Mouse (Mus musculus) heart, adult 18-20 months (tissue): ENCODE results near the gene Stra8. TPM values are rescaled to one million over a fixed set of nuclear protein-coding genes. Genes with fewer than 3 reads are reported as not detected.

Experiments
- DNase-seq, 2 experiments: peaks; one replicate each; pipeline ENCODE4 v3.0.0; 2021 to 2022; ENCODE audit warnings: mixed read lengths in 1 of 2
- total RNA-seq, 2 experiments: library from RNA; stranded (reverse); gene quantifications; 2 replicates each; pipeline ENCODE4 v1.2.3; 2021

Gene Stra8
- total RNA-seq, 2 experiments from 2014 or later, result not detected

DNA sequence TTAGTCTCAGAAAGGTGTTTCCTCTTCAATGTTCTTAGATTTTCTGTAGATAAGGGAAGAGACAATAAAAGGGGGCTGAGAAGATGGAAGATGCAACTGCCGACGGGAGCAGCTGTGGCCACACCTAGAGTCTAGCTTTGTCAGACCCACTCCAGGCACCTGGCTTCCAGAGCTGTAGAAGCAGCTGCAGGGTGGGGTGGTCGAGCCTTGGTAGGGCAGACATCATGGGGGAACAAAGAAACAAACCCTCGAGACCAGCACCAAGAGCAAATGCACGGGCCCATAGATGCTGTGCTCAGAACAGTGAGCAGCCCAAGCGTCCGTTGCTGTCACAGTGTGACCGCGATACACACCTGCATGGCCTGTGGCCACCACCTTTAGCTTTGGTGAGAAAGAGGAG lies 22.5 kb downstream of the Stra8 start:
- no peak for DNase-seq

DNA sequence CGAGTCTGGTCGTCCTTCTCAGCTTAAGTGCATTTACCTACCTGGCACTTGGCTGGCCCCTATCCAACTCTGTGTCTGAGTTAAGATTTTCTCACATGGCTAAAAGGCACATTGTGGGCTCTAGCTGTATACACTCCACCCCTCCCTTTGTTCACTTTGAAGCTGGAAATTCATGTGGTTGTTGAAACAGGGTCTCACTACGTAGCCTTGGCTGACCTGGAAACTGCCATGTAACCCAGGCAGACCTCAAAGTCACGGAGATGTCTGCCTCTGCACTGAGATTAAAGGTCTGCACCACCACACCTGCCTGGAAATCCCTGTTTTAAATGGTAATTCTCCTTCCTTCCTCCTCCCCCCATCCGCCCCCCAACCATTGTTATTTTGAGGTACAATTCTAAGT lies 23.5 kb downstream of the Stra8 start:
- no peak for DNase-seq

DNA sequence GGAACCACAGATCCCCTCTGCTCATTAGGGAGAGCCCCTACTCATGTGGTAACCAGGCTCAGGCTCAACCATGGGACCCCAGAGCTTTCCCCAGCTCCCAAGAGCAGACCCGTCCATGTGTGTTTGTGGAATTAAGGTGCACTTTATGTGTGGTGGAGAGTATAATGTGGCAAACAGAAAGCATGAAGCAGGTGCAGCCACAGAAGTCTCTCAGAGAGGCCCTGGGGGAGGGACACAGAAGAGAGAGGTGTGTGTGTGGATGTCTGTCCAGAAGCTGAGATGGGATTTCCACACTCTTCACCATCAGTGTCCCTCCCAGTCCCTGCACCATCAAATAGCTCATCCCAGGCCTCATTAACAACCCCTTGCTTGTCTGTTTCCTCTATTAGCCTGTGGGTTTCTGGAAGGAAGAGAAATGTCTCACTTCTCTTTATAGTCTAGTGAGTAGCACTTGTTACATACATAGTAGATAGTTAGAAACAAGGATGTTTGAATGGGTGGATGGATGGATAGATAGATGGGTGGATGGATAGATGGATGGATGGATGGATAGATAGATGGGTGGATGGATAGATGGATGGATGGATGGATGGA lies 26.6 kb downstream of the Stra8 start:
- DNase-seq, result no peak

DNA sequence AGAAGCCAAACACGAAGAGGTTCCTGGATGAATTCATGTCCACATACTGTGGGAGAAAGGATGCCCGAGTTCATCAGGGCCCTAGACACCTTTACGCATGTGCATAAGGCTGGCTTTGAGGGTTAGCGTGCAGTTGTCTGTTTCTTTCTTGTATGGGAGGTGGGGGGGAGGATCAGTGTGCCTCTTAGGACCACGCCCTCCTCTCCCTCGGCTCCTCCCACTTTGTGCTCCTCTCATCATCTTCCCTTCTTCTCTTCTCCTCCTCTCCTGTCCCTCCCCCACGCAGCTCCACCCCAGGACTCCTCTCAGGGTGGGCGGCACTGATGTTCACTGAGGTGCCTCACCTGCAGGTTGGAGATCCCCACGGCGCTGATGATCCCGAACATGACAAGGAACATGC lies 28.5 kb downstream of the Stra8 start:
- no peak for DNase-seq

DNA sequence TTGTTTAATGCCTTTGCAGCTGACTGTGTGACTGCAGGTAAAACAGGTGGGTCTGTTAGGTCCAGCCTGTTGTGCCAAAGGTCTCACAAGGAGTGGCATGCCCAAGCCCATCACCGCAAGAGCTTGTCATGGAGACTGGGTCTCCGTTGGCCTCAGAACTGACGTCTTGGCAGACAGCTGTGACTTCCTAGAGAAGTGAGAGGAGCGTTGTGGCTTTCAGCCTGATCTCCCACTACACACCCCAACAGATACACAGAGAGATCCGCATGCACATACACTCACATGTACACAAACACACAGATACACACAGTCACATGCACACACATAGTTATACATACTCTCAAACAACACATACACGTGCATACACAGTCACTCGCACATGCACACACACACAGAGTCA lies 31.6 kb downstream of the Stra8 start:
- DNase-seq, result no peak

DNA sequence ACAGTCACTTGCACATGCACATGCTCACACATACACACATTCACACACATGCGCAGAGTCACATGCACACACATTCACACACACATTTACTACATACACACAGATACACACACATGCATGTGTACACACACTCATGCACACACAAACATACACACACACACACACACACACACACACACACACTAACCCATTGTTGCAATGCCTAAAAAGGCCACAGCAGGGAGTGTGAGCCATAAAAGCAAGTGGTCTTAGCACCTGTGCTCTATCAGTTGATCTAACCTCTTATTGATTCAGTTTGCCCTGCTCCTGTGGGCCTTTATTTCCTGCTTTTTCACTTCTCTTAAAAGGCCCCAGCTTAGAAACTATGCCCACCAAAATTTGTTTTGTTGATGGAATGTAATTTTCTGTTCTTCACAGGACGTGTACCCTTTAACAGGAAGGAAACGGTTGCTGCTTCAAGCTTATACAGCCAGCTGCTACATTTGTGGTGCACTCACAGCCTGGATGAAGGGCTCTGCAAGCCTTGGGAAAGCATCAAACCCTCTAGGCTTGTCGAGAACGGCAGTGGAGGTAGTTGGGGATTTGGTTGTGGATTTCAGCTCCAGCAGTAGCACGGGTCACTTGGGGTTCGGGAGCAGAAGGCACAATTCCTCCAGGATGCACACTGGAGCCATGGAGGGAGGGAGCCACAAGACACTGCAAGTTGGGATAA lies 32.1 kb downstream of the Stra8 start:
- DNase-seq, result no peak

DNA sequence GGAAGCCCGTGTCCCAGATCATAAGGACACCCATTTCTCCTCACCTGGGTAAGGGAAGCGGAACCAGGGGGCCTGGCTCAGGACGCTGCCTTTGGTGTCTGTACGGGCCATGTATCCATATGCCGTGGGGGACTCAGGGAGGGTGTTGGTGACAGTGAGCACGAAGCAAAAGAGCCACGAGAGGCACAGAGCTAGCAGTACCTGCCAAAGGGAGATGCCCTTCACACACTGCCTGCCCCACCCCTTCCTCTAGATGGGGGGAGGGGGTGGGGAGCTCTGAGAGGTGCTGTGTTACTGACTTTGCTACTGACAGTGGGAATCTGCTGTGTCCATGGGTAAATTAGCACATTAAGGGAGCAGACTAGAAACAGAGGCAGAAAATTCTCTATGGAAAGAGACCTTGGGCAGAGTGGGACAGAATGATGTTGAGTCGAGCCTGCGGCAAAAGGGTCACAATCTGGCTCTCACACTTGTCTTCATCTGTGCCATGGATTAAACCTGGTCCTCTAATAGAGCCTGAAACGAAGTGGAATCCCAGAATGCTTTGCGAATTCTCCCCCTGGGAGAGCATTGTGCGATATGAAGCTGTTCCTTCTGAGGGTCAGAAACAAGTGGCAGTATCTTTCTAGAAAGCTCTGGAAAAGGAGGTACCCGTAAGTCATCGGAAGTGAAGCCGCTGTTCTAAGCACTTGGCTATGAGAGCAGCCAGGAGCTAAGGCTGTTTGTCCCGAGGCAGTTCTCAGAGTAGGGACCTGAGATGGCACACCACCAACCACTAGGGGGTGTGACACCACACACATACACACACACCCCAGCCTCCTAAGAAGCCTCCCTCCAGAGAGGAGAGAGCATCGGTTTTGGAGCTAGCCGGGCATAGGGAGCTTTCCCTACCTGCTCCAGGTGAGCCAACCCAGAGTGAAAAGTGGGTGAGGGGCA lies 35.2 kb downstream of the Stra8 start:
- peak in 1 of 2 experiments; percentile 4 for DNase-seq

DNA sequence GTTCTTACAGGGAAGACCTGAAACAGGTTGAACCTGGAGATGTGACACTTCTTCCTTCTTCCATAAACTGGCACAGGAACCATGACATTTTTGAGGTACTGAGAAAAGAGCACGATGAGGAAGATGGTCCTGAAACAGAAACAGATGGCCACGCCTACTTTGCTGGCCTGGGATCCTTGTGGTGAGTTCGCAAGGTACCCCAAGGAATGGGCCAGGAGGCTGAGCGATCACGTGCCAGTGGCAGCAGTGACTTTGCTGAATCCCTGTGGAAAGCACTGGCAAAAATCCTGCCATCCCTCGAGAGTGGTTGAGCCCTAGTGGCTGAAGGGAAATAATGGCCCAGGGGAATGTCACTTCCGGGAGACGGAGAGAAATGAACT lies 35.9 kb downstream of the Stra8 start:
- no peak for DNase-seq

DNA sequence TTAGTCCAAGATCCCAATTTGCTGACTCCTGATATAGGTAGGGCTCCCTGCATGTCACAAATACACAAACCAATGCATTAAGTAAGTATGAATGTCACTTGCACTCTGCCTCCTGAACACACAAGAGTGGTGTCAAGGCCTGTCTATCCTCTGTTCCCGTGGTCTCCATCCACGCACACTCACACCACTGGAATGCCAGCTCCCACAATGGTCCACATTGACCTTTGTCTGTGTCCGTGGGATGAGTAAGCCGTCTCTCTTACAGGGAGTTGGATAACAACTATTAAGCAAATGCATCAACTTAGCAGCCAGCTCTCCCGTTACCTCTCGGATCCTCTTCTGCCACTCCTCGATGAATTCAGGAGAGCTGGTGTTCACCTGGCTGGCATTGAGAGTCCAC lies 39.2 kb downstream of the Stra8 start:
- no peak for DNase-seq

DNA sequence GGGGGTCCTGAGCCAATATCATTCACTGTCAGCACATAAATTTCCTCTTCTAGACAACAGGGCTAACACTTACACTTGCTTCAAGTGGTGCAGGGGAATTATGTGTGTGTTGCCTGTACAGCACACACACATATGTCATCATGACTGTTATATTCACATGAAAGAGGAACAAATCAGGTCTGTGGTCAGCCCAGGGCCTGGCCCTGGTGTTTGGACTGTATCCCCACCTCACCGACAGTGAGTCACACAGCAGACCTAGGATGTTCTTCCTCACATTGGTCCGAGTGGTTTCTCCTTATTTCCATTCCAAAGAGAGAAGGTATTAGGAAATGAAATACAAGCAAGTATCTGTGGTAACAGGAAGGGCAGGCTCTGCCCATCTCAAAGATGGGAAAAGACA lies 44.6 kb downstream of the Stra8 start:
- DNase-seq, result no peak

DNA sequence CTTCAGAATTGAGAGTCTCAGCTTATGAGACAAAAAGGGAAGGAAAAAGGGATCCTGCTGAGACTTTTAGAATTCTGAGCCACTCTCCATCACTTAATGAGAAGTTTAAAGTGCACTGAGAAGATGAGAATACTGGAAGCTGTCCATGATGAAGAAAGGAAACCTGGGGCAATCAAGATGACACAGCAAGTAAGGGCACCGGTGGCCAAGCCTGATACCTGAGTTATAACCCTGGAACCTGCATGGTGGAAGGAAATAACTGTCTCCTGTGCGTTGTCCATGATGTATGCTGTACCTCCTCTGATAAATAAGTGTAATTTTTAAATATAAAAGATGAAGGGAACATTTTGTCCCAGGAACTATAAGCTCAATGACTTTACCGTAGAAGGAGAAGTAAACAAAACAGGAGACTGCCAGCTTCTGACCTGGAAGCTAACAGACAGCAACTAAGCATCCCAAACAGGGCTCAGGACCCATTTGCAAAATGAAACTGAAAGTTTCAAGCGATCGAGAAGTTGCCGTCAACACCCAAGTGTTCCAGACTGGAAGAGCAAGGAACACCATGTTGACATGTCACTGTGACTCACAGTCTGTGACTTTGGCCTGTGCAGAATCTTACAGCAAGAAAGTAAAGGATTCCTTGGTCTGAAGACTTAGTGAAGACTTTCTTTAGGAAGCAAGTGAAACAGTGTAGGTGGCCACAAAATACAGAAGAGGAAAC lies 46.0 kb downstream of the Stra8 start:
- peak; percentile 8 to 17 for DNase-seq

DNA sequence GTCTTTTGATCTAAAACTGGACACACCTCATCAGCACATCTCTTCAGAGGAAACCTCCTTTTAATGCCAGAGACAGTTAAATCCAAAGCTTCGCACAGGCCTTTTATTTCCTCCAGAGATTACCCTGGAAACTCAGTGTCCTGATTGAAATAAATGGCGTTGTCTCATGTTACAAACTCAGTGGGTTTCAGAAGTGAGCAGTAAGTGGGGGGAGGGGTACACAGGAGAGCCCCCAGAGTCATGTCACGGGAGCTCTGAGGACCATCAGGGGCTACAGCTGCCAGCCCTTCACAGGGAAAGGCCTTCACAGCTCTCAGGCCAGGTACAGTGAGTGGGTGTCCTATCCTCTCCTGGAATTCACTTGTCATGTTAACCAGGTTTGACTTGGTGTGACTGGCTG lies 51.2 kb downstream of the Stra8 start:
- no peak for DNase-seq

DNA sequence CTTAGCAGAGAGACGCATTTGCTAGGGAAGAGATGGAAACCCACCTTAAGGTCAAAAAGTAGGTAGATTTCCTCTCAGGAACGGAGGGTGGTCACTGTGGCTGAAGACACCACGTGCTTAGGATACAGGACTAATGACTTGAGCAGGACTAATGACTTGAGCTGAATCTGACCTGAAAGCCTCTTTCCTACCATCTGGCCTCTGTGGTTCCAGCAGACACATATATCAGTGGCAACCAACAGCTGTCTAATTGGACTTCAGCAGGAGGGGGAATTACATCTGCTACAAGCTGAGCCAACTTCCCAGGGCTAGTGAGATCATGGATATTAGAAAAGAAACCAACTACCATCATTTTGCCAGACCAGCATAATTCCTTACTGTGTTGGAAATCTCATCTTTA lies 59.3 kb downstream of the Stra8 start:
- DNase-seq, result no peak

DNA sequence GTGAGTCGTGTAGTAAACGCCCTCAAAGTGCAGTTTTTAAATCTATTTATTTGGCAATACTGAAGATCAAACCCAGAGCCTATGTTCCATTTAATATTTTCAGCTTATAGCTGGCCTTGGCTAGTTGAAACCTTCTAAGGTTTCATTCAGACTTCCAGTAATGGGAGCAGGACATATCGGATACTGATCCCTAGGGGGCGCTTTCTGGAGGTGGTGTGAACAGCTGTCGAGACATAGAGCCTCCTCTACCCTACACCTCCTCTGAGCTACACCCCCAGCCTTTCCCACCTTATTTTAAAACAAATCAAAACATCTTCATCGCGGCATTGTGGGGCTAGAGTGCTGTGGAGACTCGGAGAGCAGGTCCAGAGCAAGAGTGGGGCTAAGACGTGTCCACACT lies 60.7 kb downstream of the Stra8 start:
- DNase-seq, result no peak

DNA sequence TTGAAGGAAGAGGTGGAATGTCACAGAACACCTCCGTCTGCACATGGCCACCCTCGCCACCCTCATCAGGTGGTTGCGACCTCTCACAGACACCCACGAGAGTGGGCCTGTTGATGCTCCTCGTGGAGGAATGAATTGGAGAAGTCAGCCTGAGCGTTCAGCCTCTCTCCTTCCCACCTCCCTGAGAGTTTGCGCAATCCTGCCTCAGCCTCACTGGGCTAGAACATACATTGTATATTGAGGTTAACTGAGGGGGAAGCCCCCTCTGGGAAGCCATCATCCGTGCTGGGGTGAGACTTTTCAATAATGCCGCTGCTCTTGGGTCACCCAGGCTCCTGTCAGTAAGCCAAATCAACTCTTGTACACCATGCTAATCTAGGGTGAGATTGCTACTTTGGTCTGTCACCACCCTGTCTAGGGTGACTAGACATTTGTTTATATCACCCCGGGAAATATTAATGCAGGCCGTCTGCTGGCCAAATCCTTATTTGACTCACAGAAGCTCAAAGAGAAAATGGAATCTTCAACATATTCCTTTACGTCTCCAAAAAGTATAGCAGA lies 67.2 kb downstream of the Stra8 start:
- no peak for DNase-seq

DNA sequence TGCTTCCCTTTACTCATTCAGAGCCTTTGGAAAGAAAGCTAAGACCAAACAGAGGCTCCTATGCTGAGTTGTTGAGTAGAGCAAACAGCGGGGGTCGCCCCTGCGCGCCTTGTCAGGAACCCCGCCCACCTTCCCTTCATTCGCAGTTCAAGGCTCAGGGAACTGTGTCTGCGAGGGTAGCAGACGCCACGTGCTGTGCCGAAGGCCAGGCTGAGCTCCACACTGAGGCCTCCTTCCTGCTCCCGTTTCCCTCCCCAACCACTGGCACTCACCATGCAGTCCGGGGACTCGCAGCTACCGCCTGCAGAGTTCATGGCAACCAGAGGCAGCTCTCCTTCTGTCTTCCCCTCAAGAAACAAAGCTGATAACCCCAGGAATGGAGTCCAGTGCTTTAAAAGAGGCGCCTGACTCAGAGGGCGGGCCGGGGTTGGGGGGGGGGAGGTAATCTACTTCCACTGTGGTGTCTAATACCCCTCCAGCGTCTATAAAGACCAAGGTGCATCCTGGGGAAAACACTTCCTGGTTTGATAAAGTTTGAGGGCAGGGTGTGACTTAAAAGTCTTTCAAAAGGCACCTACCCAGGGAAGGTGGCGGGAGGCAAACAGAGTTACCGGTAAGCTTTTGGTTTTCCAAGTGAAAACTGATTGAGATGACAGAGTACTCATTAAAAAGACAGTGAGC lies 68.3 kb downstream of the Stra8 start, which contains the start of gene Slc23a4:
Gene Slc23a4 (minus strand): TSS at position 324 of the 681 bp plus-strand sequence.
- DNase-seq, result no peak

Other genes starting within 250 kb of the Stra8 start
- gene Agbl3, start 139.7 kb upstream of the Stra8 start, total RNA-seq, result 1 to 10 TPM; 4.2 to 4.9 TPM
- 10 to 100 TPM; 26.5 to 32.4 TPM for gene Tmem140, start 57.0 kb upstream of the Stra8 start, total RNA-seq
- 1 to 10 TPM; 3.6 to 5.2 TPM for gene Cyren, start 42.1 kb upstream of the Stra8 start, total RNA-seq
- gene Wdr91, start 9.3 kb upstream of the Stra8 start, total RNA-seq, result 10 to 100 TPM; 14.1 to 14.5 TPM
- gene Slc23a4, start 68.2 kb downstream of the Stra8 start, total RNA-seq, result under 1 TPM; 0.17 to 0.51 TPM
- gene Cnot4, start 213.6 kb downstream of the Stra8 start, total RNA-seq, result 10 to 100 TPM; 21.8 to 23.7 TPM